Mouse (Mus musculus): ENCODE measurements around the gene Dcaf6.

DNA sequence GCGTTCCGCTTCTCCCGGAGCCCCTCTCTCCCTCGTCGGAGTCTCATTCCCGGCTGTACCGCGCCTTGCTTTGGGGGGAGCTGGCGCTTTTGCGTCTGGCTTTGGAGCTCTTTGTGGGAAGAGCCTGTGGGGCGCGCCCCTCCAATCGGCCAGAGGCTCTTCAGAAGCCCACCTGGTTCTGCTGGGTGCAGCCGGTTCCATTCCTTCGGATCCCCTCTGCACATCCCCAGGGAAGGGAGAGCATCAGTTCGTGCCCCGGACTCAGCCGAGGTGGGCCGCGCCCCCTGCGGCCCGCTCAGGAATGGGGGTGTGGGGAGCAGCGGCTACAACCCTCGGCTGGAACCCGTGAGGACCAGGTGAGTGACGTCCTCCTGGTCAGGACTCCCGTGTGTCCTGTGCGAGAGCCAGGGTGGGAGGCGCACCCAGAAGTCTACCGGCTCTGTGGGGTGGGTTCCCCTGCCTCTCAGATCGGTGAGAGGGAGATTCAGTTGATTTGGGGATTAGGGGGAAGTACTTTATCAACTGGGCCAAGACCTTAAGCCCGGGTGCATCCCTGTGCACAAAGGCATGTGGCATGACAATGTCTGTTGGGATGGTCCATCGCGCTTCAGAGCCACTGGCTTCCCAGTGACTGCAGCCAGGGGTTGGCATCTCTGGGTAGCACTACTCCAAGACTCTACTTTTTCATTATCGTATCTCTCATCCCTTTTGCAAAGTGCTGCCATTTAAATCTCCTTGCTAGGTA is 177.9 kb downstream of the Dcaf6 start:
- TF ChIP-seq CTCF (IDR thresholded peaks at IDR 0.05; ENCODE audit: extremely low read depth, insufficient read depth, low read length) (no peak), POLR2A (IDR thresholded peaks at IDR 0.05; ENCODE audit: extremely low read depth, insufficient read depth, low read length) (no peak)
